Mouse (Mus musculus) large intestine, adult 2 months (tissue): ENCODE results near the gene Kprp. TPM values are rescaled to one million over a fixed set of nuclear protein-coding genes. Genes with fewer than 3 reads are reported as not detected.
"Not testable (repeated sequence)": the region's sequence is repeated elsewhere in the genome, so short reads cannot be mapped to it uniquely, and the experiment has no call there.

Experiments
- DNase-seq: peaks from one replicate; pipeline ENCODE4 v3.0.0-alpha.2; 2012; ENCODE audit warnings: low read depth, low spot score
- WGBS: fragments of 180-500 bp; shearing (Covaris S2); methylation state at CpG from one replicate; pipeline ENCODE4 v1.1.7; 2018; 5-methylcytosine and 5-hydroxymethylcytosine counted together
- polyA plus RNA-seq: library from polyadenylated mRNA; depleted of rRNA; stranded (reverse); fragments of >200 nt; gene quantifications from 2 replicates; pipeline ENCODE4 v1.2.3, GENCODE M21; 2012; rRNA removed

Kprp gene
- polyA plus RNA-seq, result not detected in 2 replicates

DNA sequence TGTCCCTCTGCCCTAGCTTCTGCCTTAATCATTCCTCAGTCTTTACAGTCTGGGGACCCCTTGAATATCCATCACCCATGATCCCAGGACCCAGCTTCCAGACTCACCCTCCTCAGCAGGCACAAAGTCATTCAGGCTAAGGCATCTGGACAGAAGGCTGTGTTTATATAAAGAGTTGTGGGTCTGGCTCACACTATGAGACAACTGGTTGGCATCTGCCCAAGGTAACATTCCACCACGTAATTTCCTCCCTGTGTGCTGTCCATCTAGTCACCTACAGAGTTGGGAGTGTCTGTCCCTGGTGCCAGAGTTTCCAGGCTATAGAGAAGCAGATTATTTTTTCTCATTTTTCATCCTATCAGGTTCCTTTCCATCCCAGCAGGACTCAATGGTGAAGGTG, at the start of gene Kprp:
TSS of gene Kprp (minus strand) at position 140 of the 400 bp plus-strand sequence.
- DNase-seq, result no peak
- 9% methylated on average over 1 of the region's 1 CpGs for WGBS

DNA sequence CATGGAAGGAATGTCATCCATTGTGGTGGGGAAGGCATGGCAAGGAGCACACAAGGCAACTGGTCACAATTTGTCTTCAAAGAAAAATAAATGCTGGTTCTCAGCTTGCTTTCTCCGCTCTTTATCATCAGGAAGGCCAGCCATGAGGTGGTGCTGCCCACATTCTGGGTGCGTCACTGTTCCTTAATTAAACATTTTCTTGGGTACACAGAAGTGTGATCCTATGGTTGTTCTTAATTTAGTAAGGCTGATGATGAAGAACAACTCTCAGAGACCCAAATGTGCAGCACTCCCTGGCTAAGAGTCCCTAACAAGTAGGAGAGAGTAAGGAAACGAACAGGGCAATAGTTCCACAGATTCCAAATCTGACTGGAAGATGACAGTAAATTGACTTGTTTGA, 47.1 kb upstream of the Kprp start:
- 76% methylated on average over 3 of the region's 3 CpGs for WGBS
- no peak for DNase-seq

DNA sequence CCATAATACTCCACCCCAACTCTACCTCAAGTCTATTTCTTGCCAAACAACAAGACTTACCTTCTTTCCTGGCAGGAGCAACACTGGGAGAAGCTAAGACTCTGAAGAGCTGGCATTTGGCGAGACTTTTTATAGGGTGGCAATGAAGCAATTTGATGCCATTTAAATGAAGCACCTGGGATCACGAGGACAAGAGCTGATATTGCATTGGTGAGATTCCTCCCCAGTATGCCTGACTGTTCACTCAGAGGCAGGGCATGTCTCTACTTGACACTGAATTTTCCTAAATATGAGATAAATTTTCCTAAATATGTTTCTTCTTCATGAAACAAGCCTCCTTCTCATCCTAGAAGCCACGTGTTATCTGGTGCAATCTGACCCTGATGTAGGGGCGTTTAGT, 43.1 kb upstream of the Kprp start, which contains the start of gene 2310050C09Rik:
TSS of gene 2310050C09Rik (minus strand) at position 101 of the 400 bp plus-strand sequence.
- whole genome bisulfite sequencing, result 59% methylated on average over 4 of the region's 4 CpGs
- DNase-seq, result no peak

DNA sequence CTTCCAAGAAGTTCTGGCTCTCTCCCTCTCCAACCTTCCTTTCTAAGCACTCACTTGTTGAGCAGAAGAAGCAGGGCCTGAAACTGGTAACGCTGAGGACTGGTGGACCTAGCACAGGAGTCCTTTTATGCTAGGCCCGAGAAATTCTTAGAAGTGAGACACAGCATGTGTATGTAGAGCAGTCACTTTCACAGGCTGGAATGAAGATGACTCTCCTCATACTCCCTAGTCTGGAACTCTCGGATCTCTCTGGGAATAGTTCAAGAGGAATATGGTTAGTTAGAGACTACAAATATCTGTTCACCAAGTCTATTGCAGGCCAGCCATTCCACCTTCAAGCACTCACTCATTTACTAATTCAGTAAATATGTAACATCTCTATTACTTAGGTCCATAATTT, 24.1 kb upstream of the Kprp start, which contains the start of gene Lce1l:
TSS of gene Lce1l (minus strand) at position 101 of the 400 bp plus-strand sequence.
- WGBS, result 82% methylated on average over 3 of the region's 3 CpGs

DNA sequence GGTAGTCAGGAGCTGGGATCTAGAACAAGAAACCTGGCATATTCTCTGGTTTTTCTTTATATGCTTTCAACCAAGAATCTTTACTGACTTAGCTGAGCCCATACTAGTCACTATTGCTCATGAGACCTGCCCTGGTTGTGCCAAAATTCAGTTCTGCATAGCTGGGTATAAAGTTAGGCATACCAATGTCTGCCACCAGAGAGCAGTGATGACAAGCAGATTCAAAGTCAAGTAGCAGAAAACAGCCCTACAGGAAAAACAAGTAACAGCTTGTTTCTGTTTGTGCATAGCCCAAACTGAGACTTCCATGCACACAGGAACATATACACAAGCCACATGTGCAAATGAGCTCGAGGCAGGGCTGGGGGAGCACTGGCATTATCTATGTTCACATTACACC, 1.2 kb downstream of the Kprp start:
- WGBS, result 7% methylated on average over 1 of the region's 1 CpGs
- DNase-seq, result no peak

More for the DNA sequence above, 24.1 kb upstream of the Kprp start, which contains the start of gene Lce1l:
- no peak for DNase-seq

DNA sequence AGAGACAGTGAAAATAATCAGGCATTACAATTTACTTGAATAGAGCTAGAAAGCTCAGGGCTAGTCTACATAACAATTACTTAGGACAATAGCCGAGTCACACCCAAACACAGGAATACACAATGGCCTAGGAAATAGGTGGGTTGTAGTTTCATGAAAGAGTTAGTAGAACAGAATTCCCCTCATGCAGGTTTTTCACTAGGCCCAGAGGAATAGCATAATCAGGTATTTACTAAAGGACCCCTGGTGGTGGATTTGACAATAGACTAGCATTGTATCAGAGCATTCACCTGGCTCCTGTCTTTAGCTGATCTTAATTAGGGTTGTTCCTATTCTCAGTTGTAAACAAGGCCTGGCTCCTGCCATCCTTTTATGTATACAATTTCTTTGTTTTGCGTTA, 11.0 kb downstream of the Kprp start:
- WGBS, result 95% methylated on average over 2 of the region's 2 CpGs

DNA sequence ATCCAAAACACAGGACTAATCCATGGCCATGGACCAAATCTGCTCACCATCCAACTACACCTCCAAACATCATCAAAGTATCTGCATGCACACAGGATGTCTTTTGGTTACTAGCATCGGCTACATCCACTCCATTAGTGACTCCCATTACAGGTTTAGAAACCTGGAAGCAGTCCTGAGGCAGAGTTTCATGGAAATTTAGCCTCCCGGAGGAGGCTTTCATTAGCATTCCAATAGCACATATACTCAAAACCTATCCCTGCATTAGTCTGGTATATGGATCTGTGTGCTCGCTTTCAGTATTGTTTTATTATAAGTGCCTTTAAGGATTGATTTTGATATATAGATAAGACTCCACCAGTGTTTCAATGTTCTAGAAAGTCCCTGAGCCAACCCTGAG, 11.5 kb downstream of the Kprp start:
- DNase-seq, result no peak
- WGBS, result 90% methylated on average over 3 of the region's 3 CpGs

More for the DNA sequence above, 11.0 kb downstream of the Kprp start:
- not testable (repeated sequence) for DNase-seq

DNA sequence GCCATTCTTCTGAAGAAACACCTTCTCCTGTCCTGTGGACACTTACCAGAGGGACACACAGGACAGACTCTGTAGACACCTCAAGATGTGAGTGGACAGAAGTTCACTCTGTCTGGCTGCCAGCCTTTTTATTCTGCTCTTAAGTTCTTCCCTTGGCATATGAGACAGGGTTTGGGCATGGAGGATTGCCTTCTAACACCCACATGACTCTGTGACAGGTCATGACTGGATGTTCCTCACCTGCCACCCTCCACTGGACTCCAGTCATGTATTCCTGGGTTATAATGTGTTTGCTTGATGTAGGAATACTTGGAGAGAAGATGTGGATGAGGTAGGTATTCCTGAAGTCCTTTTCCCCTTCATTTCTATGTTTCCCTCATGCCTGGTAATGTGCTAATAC, 19.3 kb downstream of the Kprp start, which contains the start of gene Lce1k:
TSS of gene Lce1k (minus strand) at position 101 of the 400 bp plus-strand sequence.
- no peak for DNase-seq

DNA sequence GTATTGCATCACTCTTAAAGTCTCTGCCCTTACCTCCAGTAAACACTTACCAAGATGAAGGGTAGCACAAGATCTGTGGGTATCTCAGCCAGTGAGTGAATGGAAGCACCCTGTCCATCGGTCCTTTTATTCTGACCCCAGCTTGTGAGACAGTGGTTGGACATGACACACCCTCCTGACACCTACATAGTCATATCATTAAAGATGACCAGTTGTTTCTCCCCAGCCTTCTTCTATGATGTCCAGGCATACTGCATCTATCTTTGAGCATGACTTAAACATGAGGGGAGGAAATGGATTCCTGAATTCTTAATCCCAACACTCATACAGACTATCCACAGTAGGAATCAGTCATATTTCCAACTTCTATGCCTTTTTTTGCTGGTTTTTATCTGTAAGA, 36.6 kb downstream of the Kprp start, which contains the start of gene Lce1j:
TSS of gene Lce1j (minus strand) at position 101 of the 400 bp plus-strand sequence.
- DNase-seq, result no peak
- 69% methylated on average over 1 of the region's 1 CpGs for WGBS

DNA sequence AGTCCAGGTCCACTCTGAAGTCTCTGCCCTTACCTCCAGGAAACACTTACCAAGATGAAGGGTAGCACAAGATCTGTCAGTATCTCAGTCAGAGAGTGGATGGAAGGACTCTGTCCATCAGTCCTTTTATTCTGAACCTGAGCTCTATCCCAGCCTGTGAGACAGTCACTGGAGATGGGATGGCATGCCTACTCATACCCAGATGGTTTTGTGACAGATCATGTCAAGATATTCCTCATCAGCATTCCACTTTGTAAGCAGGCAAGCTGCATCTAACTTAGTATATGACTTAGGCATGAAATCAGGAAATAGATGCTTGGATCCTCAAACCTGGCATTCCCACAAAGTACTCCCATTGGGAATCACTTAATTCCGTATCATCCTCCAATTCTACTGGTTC, 48.2 kb downstream of the Kprp start, which contains the start of gene Lce1i:
TSS of gene Lce1i (minus strand) at position 101 of the 400 bp plus-strand sequence.
- DNase-seq, result no peak
- 73% methylated on average over 1 of the region's 1 CpGs for WGBS

Other genes starting within 250 kb of the Kprp start
- 0.69 TPM in 1 of 2 replicates, not detected in the other for gene Smcp, start 238.2 kb downstream of the Kprp start, polyA plus RNA-seq
- not detected in 2 replicates for gene 2210017I01Rik, start 219.8 kb downstream of the Kprp start, polyA plus RNA-seq
- not detected in 2 replicates for gene Lce6a, start 205.6 kb downstream of the Kprp start, polyA plus RNA-seq
- not detected in 2 replicates for gene Lce1a1, start 178.9 kb downstream of the Kprp start, polyA plus RNA-seq
- gene Lce1b, start 170.3 kb downstream of the Kprp start, polyA plus RNA-seq, result 0.15 TPM in 1 of 2 replicates, not detected in the other
- not detected in 2 replicates for gene Lce1a2, start 156.9 kb downstream of the Kprp start, polyA plus RNA-seq
- gene Lce1c, start 148.0 kb downstream of the Kprp start, polyA plus RNA-seq, result not detected in 2 replicates
- not detected in 2 replicates for gene Lce1d, start 140.0 kb downstream of the Kprp start, polyA plus RNA-seq
- gene Lce1e, start 118.2 kb downstream of the Kprp start, polyA plus RNA-seq, result not detected in 2 replicates
- gene Lce1f, start 106.9 kb downstream of the Kprp start, polyA plus RNA-seq, result not detected in 2 replicates
- not detected in 2 replicates for gene Gm38119, start 88.2 kb downstream of the Kprp start, polyA plus RNA-seq
- gene Lce1g, start 74.9 kb downstream of the Kprp start, polyA plus RNA-seq, result not detected in 2 replicates
- gene Lce1h, start 62.2 kb downstream of the Kprp start, polyA plus RNA-seq, result not detected in 2 replicates
- not detected in 2 replicates for gene Lce1i, start 48.3 kb downstream of the Kprp start, polyA plus RNA-seq
- not detected in 2 replicates for gene Lce1j, start 36.7 kb downstream of the Kprp start, polyA plus RNA-seq
- gene Lce1k, start 19.4 kb downstream of the Kprp start, polyA plus RNA-seq, result not detected in 2 replicates
- not detected in 2 replicates for gene Lce1l, start 24.0 kb upstream of the Kprp start, polyA plus RNA-seq
- not detected in 2 replicates for gene 2310050C09Rik, start 43.0 kb upstream of the Kprp start, polyA plus RNA-seq
- not detected in 2 replicates for gene Lce3a, start 99.0 kb upstream of the Kprp start, polyA plus RNA-seq
- gene Lce3b, start 105.7 kb upstream of the Kprp start, polyA plus RNA-seq, result 0.26 TPM in 1 of 2 replicates, not detected in the other
- not detected in 2 replicates for gene Lce3c, start 117.2 kb upstream of the Kprp start, polyA plus RNA-seq
- not detected in 2 replicates for gene Lce3d, start 130.1 kb upstream of the Kprp start, polyA plus RNA-seq
- gene Lce3e, start 139.8 kb upstream of the Kprp start, polyA plus RNA-seq, result not detected in 2 replicates
- not detected in 2 replicates for gene Lce3f, start 165.0 kb upstream of the Kprp start, polyA plus RNA-seq
- gene Crct1, start 188.4 kb upstream of the Kprp start, polyA plus RNA-seq, result 0.18 and 0.21 TPM in 2 replicates
- not detected in 2 replicates for gene Lce1m, start 191.8 kb upstream of the Kprp start, polyA plus RNA-seq
- not detected in 2 replicates for gene Gm4858, start 241.6 kb upstream of the Kprp start, polyA plus RNA-seq